Mouse (Mus musculus) thymus, adult 2 months (tissue): ENCODE measurements around the gene Pik3r2. TPM values are rescaled to one million over a fixed set of nuclear protein-coding genes. Genes with fewer than 3 reads are reported as not detected.

Experiments used
- DNase-seq: peaks from one replicate; pipeline ENCODE4 v3.0.0; 2021
- H3K27ac ChIP-seq: fragments of 200-500 bp; 2 replicates; pipeline ENCODE4 v1.5.1; 2012; ENCODE audit warnings: low read length, control low read depth; ENCODE audit not compliant: control insufficient read depth, insufficient read depth
- H3K27me3 ChIP-seq: fragments of 200-500 bp; 2 replicates; pipeline ENCODE4 v1.6.1; 2012; ENCODE audit warnings: mild to moderate bottlenecking, low read length, moderate library complexity, mixed read lengths; ENCODE audit not compliant: control insufficient read depth, insufficient read depth
- H3K36me3 ChIP-seq: fragments of 200-500 bp; 2 replicates; pipeline ENCODE4 v1.6.1; 2012; ENCODE audit warnings: mild to moderate bottlenecking, low read length, moderate library complexity; ENCODE audit not compliant: control insufficient read depth, insufficient read depth
- H3K4me1 ChIP-seq: fragments of 200-500 bp; replicated peaks from 2 replicates; pipeline ENCODE4 v1.6.1; 2012; ENCODE audit warnings: low read length; ENCODE audit not compliant: control insufficient read depth, insufficient read depth
- H3K4me3 ChIP-seq: fragments of 200-500 bp; 2 replicates; pipeline ENCODE4 v1.5.1; 2012; ENCODE audit warnings: mild to moderate bottlenecking, low read length, control low read depth, moderate library complexity; ENCODE audit not compliant: control insufficient read depth, insufficient read depth
- CTCF ChIP-seq: fragments of 200-500 bp; IDR thresholded peaks from 2 replicates; pipeline ENCODE4 v1.5.1; 2012; ENCODE audit warnings: mild to moderate bottlenecking, control low read depth, low read length, moderate library complexity, borderline replicate concordance; ENCODE audit not compliant: control insufficient read depth, poor library complexity, insufficient read depth; ENCODE audit errors: extremely low read depth
- POLR2A ChIP-seq: fragments of 200-500 bp; IDR thresholded peaks from 2 replicates; pipeline ENCODE4 v1.6.1; 2012; ENCODE audit warnings: mild to moderate bottlenecking, low read length, control low read depth, moderate library complexity; ENCODE audit not compliant: control insufficient read depth, poor library complexity, insufficient read depth; ENCODE audit errors: extremely low read depth
- WGBS: fragments of 180-500 bp; shearing (Covaris S2); methylation state at CpG from one replicate; pipeline ENCODE4 v1.1.7; 2018; 5-methylcytosine and 5-hydroxymethylcytosine counted together
- polyA plus RNA-seq: library from polyadenylated mRNA; depleted of rRNA; stranded (reverse); fragments of >200 nt; gene quantifications from 2 replicates; pipeline ENCODE4 v1.2.3, GENCODE M21; 2012

Pik3r2 gene
- polyA plus RNA-seq, 1 experiment, result 136 TPM

- peak overlapping the region; percentile 85 for H3K27ac ChIP-seq
- no peaks in the 10 kb centered on the region for H3K36me3 ChIP-seq
- 88% methylated on average over 1 of the region's 1 CpGs for WGBS
- no peak overlapping the region for H3K4me3 ChIP-seq
- TF ChIP-seq POLR2A (no peak), CTCF (no peak)
- H3K27me3 ChIP-seq, result no peaks in the 10 kb centered on the region
- H3K4me1 ChIP-seq, result peaks cover 78% of the 10 kb centered on the region
- no peak for DNase-seq
These were observed 25.3 kb upstream of the Pik3r2 start for GRCm38 (mm10) chr8:70801830-70802229.

- no peaks in the 10 kb centered on the region for H3K27me3 ChIP-seq
- peak; percentile 68 for DNase-seq
- H3K4me3 ChIP-seq, result 0 out of 2 replicates have a peak overlapping the region, but pooled peaks have one; percentile 8
- no peaks in the 10 kb centered on the region for H3K36me3 ChIP-seq
- 36% methylated on average over 15 of the region's 15 CpGs for whole genome bisulfite sequencing
- TF ChIP-seq POLR2A (no peak), CTCF (no peak)
- H3K4me1 ChIP-seq, result peaks cover 76% of the 10 kb centered on the region
- H3K27ac ChIP-seq, result peak overlapping the region; percentile 85
These were observed 24.6 kb upstream of the Pik3r2 start for GRCm38 (mm10) chr8:70801156-70801555.

- Histone ChIP-seq H3K4me1 (peaks cover 71% of the 10 kb centered on the region), H3K36me3 (no peaks in the 10 kb centered on the region), H3K27ac (peak overlapping the region; percentile 76), H3K4me3 (no peak overlapping the region), H3K27me3 (no peaks in the 10 kb centered on the region)
- 45% methylated on average over 10 of the region's 10 CpGs for WGBS
- TF ChIP-seq CTCF (no peak), POLR2A (no peak)
- no peak for DNase-seq
These were observed 24.1 kb upstream of the Pik3r2 start for GRCm38 (mm10) chr8:70800648-70801047.

- TF ChIP-seq POLR2A (no peak), CTCF (no peak)
- Histone ChIP-seq H3K4me1 (peaks cover 55% of the 10 kb centered on the region), H3K36me3 (no peaks in the 10 kb centered on the region), H3K4me3 (no peak overlapping the region), H3K27ac (no peak overlapping the region), H3K27me3 (no peaks in the 10 kb centered on the region)
- DNase-seq, result no peak
- 55% methylated on average over 15 of the region's 15 CpGs for WGBS
These were observed 21.8 kb upstream of the Pik3r2 start for GRCm38 (mm10) chr8:70798281-70798680.

- TF ChIP-seq POLR2A (no peak), CTCF (no peak)
- Histone ChIP-seq H3K27me3 (no peaks in the 10 kb centered on the region), H3K36me3 (no peaks in the 10 kb centered on the region), H3K27ac (no peak overlapping the region), H3K4me1 (peaks cover 59% of the 10 kb centered on the region), H3K4me3 (peak overlapping the region; percentile 43)
- peak; percentile 77 for DNase-seq
- WGBS, result 1% methylated on average over 57 of the region's 57 CpGs
These were observed 20.9 kb upstream of the Pik3r2 start for GRCm38 (mm10) chr8:70797081-70798070.

GRCm38 (mm10) chr8:70796403-70797080 lies 20.0 kb upstream of the Pik3r2 start:
- no peak for DNase-seq
- peak overlapping the region; percentile 43 for H3K4me3 ChIP-seq
- peaks cover 51% of the 10 kb centered on the region for H3K4me1 ChIP-seq
- WGBS, result 17% methylated on average over 54 of the region's 54 CpGs
- TF ChIP-seq CTCF (no peak), POLR2A (no peak)
- no peak overlapping the region for H3K27ac ChIP-seq
- H3K36me3 ChIP-seq, result no peaks in the 10 kb centered on the region
- H3K27me3 ChIP-seq, result no peaks in the 10 kb centered on the region

GRCm38 (mm10) chr8:70795370-70795769 lies 18.9 kb upstream of the Pik3r2 start:
- no peak for DNase-seq
- 98% methylated on average over 2 of the region's 2 CpGs for WGBS
- TF ChIP-seq CTCF (no peak), POLR2A (no peak)
- Histone ChIP-seq H3K36me3 (no peaks in the 10 kb centered on the region), H3K4me3 (no peak overlapping the region), H3K27me3 (no peaks in the 10 kb centered on the region), H3K27ac (no peak overlapping the region), H3K4me1 (peaks cover 49% of the 10 kb centered on the region)
